Mouse (Mus musculus): ENCODE results near the gene Sf1.
A peak's percentile ranks its signal among the peaks of the same experiment; 100 is the strongest.

The Sf1 gene

DNA sequence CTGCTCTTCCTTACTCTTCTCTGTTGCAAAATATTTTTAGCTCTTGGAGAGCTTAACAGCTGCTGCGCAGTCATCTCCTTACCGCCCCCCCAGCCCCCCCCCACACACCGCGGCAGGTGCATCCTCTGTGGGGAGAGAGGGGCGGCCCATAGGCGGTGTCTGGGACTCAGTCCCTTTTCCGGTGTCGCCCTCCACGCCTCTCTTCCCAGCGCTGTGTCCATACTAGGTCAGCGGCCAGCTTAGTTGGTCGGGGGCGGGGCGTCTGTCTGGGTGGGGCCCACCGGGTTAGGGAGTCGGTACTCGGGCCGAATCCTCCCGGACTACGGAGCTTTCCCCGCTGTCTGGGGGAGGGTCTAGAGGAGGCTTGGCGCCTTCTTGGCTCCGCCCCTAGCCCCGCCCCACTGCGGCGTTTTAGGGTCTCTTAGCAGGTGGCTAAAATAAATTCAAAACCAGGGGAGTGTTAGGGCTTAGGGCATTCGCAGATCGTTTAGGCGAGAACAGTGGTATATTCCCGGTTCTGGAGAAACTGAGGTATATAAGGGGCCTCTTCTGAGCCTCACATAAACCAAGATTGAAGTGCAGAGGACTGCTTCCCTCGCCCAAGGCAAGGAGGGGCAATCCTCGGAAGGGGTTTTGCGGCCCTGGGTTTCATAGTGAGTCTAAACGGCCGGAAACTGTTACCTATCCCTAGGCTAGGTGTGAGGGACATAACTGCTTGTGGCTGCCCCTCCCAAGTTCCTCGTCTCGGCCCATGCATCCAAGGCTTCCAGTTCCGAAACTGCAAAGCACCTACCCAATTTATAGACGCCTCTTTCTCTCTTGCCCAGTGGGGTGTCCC, 35.2 kb downstream of the Sf1 start:
- DNase-seq (ENCODE audit: low read depth, low spot score) = no peak

- no peak for DNase-seq (ENCODE audit: low read depth, low spot score)
These were observed 36.0 kb downstream of the Sf1 start, which contains the start of gene Rasgrp2 for GRCm38 (mm10) chr19:6399285-6400095. Rasgrp2 (plus strand) TSS chr19:6399340.

DNA sequence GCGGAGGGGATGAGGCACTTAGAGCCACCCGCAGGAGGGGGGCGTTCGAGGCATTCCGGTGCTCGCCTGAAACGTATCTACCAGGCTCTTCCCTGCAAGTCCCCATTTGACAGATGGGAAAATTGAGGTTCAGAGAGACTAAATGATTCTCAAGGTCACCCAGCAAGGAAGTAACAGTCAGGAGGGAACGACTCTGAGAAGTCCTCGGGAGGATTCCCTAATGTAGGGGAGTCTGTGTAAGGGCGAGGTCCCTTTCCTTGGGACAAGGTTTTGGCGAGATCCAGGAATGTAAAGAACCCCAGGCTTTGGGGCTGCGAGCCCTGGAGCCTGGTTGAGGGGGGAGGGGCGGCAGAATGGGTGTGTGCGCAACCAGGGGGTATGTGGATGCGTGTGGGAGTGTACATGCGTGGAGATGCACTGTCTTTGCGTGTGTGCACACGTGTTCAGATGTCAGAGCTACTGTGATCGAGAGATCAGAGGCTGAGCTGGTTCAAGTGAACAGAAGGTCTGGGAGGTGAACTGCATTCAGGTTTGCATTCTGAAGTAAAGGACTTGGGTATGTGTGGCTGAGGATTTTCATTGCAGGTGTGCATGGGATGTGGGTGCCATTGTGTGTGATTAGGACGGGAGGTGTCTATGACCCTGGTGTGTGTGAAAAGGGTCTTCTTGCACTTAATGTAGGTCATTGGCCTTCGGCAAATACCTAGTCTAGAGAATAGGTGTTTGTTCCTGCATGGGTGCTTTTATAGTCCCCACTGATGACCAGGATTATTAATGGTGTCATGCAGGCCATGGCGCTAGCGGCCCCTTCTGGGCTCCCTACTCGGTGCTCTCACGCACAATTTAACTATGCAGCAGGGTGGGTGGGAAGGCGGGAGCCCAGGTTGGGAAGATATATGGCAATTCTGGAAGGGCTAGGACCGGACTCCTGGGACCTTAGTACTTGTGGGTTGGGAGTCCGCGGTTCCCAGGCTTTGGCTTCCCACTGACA, 36.9 kb downstream of the Sf1 start:
- no peak for DNase-seq (ENCODE audit: low read depth, low spot score)

DNA sequence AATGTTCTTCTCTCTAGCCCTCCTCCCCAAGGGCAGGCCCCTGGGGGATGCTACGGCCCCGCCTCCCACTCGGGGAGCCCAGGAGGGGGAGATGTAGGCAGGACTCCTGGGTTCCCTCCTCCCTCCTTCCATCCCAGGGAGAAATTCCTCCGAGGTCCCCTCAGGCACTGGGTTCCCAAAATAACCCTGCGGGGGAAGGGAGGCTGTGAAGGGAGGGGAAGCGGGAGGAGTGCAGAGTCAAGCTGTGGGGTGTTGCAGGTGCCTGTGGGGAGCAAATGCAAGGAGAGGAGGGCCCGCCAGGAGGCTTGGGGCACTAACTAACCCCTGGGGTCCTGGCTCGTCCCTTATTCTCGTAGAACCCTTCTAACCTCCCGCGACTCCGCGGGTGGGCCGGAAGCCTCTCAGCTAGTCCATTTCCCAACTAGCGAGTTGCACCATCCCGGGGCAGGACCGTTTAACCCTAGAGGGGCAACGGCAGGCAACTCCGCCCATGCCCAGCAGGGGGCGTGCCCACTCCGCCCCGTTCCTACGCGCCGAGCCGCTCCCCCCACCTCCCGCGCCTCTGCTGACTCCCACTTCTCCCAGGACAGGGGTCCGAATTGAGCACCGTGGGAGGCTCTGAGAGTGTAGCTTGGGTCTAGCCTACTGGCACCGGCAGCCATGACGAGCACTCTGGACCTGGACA, 37.8 kb downstream of the Sf1 start:
- DNase-seq (ENCODE audit: low read depth, low spot score) = no peak

GRCm38 (mm10) chr19:6401951-6402350, 38.5 kb downstream of the Sf1 start:
- no peak for DNase-seq (ENCODE audit: low read depth, low spot score)

GRCm38 (mm10) chr19:6403869-6404268, 40.4 kb downstream of the Sf1 start:
- DNase-seq (ENCODE audit: low read depth, low spot score) = no peak

DNA sequence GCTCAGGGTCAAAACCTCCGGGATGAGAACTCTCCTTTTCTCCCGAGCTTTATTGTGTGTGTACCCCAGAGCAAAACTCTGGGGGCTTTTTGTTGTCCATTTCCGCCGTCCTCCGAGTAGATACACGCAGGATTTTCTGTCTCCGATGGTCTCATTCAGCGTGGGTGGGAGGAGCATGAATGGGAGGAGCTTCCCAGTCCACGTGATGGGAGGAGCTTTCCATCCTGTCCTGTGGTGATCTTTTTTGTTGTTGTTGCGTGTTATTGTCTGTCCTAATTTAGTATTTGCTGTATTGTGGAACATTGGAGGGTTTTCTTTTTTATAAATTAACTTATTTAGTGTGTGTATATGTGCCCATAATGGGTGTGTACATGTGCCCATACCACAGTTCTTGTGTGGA, 41.9 kb downstream of the Sf1 start:
- no peak for DNase-seq (ENCODE audit: low read depth, low spot score)

DNA sequence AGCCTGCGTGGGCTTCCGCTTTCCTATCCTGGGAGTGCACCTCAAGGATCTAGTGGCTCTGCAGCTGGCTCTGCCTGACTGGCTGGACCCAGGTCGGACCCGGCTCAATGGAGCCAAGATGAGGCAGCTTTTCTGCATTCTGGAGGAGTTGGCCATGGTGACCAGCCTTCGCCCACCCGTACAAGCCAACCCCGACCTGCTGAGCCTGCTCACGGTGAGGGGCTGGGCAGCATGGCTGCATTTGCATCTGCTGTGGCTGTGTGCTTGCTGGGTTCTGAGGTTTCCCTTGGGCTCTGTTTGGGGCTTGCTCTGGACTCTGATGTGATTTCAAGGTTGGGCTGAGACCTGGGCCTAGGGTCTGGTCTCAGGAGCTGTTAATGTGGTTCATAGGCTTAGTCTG, 43.6 kb downstream of the Sf1 start:
- DNase-seq (ENCODE audit: low read depth, low spot score) = no peak

- no peak for DNase-seq (ENCODE audit: low read depth, low spot score)
These were observed 44.5 kb downstream of the Sf1 start for GRCm38 (mm10) chr19:6407816-6408510.

DNA sequence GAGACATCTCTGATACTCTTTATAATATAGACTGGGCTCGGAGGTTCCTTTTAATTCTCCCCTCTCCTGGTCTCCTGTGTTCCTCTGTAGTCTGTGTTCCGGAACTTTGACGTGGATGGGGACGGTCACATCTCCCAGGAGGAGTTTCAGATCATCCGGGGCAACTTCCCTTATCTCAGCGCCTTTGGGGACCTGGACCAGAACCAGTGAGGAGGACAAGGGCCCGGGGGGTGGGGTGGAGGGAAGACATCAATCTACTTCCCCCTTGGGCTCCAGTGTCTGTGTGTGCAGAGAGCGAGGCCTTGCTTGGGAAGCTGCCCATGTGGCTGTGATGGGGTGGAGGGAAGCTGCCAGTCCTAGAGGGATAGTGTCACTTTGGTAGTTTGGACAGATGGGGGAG, 45.3 kb downstream of the Sf1 start:
- DNase-seq (ENCODE audit: low read depth, low spot score) = no peak

DNA sequence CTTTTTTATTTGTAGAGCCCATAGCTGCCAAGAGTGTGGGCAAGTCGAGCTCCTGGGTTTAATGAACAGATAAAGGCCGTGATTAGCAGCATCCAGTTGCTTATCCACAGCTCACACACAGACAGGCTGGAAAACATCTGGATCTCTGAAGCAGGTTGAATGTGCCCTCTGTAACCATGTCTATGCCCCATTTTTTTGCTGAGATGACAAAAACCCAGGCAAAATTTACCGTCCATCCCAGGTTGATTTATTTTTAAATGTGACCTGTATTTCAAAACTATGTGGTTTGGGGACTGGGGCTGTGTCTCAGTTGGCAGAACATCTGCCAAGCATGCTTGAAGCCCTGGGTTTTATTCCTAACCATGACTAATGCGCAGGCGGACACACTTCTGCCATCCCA, 45.7 kb downstream of the Sf1 start:
- DNase-seq (ENCODE audit: low read depth, low spot score) = no peak

DNA sequence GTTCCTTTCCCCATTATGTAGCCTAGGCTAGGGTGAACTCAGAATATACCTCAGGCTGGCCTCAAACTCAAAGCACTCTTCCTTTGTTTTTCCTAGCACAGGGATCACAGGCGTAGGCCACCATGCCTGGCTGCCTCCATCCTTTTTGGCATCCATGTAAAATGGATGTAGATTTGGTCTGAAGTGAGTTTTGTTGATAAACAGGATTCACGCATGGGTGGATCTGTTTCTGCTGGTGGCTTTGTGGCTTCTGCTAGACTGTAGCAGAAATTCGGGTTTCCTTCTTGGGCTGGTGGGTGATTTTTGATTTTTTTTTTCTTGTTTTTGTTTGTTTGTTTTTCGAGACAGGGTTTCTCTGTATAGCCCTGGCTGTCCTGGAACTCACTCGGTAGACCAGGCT, 46.4 kb downstream of the Sf1 start:
- no peak for DNase-seq (ENCODE audit: low read depth, low spot score)

GRCm38 (mm10) chr19:6412798-6413197, 49.3 kb downstream of the Sf1 start:
- no peak for DNase-seq (ENCODE audit: low read depth, low spot score)

DNA sequence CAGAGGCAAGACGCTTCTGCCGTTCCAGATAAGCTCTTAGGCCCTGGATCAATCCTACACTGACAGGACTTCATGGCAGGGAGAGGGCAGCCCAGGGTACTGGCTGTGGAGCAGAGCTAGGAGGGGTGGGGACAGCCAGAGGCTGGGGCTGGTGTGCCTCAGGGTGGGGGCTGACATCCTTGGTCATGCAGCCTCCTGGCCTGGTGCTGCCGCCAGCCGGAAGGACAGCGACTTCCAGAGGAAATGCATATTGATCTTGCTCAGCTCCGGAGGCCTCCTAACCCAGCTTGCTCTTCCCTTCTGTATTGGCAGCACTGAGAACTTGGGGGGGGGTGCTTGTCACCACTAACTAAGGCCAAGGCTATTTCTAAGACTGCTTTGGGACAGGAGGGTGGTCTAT, 52.0 kb downstream of the Sf1 start:
- DNase-seq (ENCODE audit: low read depth, low spot score) = no peak

DNA sequence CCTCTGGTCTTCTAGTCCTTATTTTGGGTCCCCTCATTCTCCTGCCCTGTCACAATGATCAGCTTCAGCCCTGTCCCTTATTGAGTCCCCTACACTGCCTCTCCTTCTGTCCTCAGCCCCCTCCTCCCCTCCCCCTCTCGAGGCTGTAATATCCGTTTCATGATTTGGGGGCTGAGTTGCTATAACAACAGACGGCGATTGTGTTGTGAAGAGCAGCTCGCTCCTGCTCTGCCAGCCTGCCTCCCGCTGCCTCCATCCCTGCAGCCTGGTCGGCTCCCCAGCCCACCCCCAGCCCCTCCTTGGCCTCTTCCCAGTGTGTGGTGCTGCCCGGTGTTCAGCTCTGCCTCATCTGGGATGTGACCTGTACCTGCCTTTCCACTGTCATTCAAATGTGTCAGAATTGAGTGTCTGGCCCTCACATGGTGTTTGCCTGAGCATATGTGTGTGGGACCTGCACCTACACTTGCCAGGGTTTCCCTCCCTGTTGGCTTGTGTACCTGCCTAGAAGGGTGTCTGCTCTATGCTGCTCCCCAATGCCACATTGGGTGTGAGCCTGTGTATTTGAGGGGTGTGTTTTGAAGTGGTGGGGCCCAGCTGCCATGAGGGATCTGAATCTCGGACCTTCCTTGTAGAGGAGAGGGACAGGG, 52.8 kb downstream of the Sf1 start:
- DNase-seq (ENCODE audit: low read depth, low spot score) = no peak

GRCm38 (mm10) chr19:6416894-6417761, 53.6 kb downstream of the Sf1 start:
- DNase-seq (ENCODE audit: low read depth, low spot score) = no peak

DNA sequence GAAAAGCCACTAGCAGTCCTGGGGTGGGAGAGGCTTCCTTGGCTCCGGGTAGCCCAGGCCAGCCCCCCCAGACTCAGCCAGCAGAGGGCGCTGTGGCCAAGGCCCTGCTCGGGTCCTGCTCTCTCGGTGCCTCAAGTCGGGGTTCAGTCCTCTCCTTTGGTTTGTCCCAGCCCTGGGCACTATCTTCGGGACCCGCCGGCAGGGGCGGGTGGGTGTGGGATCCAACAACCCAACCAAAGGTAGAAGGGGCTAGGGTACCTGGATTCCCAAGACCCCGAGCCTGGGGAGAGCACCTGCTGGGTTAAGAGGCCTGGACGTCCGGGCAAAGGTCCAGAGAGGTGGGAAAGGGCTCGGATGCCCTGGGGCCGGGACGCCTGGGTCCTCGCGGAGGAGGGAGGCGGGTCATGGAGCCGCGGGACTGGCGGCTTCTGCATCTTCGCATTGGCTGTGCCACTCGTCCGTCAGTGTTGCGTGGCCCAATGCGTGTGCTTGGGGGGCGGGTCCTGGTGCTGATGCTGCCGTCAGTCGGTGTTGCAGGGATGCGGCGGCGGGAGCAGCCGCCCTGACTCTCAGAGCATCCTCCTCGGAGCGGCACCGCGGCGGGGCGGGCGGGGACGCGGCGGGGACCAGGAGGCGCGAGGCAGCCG, 54.9 kb downstream of the Sf1 start, which contains the start of gene Nrxn2:
TSS of gene Nrxn2 (plus strand) at position 499 of the 647 bp plus-strand sequence.
- DNase-seq (ENCODE audit: low read depth, low spot score) = peak; percentile 91

GRCm38 (mm10) chr19:6418984-6419692, 55.6 kb downstream of the Sf1 start:
- no peak for DNase-seq (ENCODE audit: low read depth, low spot score)

Data from telencephalon, adult 2 months (tissue).